Mouse (Mus musculus): ENCODE measurements around the gene Tbc1d14. TPM values are rescaled to one million over a fixed set of nuclear protein-coding genes. Genes with fewer than 3 reads are reported as not detected.

Gene Tbc1d14
- polyA plus RNA-seq, 1 experiment, result 17.3 TPM

GRCm38 (mm10) chr5:36449710-36450358, 143.2 kb downstream of the Tbc1d14 start:
- TF ChIP-seq GATA1 (IDR thresholded peaks at IDR 0.05; ENCODE audit: low read length), result no peak

- no peak for TF ChIP-seq GATA1 (IDR thresholded peaks at IDR 0.05; ENCODE audit: low read length)
Observed at GRCm38 (mm10) chr5:36447872-36448271, 145.2 kb downstream of the Tbc1d14 start.

- no peak for TF ChIP-seq GATA1 (IDR thresholded peaks at IDR 0.05; ENCODE audit: low read length)
Observed at GRCm38 (mm10) chr5:36446166-36446890, 146.7 kb downstream of the Tbc1d14 start.

GRCm38 (mm10) chr5:36445028-36445427, 148.0 kb downstream of the Tbc1d14 start:
- TF ChIP-seq GATA1 (IDR thresholded peaks at IDR 0.05; ENCODE audit: low read length), result no peak

- TF ChIP-seq GATA1 (IDR thresholded peaks at IDR 0.05; ENCODE audit: low read length), result no peak
Observed at GRCm38 (mm10) chr5:36444611-36445010, 148.5 kb downstream of the Tbc1d14 start.

DNA sequence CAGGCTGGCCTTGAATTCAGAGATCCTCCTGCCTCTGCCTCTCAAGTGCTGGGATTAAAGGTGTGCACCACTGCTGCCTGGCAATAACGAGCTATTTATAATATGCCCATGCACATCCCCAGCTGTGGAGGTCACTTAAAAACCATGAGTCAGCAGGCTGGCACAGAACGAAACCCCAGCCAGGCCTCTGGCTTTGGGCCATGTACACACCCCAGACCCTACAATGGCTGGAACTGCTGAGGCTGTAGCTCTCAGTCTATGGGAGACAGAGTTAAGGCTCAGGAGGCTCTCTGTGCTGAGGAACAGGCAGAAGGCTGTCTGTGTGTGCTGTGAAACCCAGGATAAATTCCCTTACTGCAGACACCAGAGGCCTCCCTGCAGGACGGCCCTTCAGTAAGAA, 152.3 kb downstream of the Tbc1d14 start:
- no peak for TF ChIP-seq GATA1 (IDR thresholded peaks at IDR 0.05; ENCODE audit: low read length)

Other genes with a start within 250 kb of the Tbc1d14 start
- gene Sorcs2, start 195.1 kb downstream of the Tbc1d14 start, polyA plus RNA-seq (2012), result not detected in 2 replicates
- 18.1 and 21.3 TPM in 2 replicates for gene Grpel1, start 128.3 kb downstream of the Tbc1d14 start, polyA plus RNA-seq (2012)
- 15.2 and 18.6 TPM in 2 replicates for gene Tada2b, start 109.0 kb downstream of the Tbc1d14 start, polyA plus RNA-seq (2012)
- gene Ccdc96, start 108.7 kb downstream of the Tbc1d14 start, polyA plus RNA-seq (2012), result 0.13 and 0.23 TPM in 2 replicates
- gene D5Ertd579e, start 102.7 kb upstream of the Tbc1d14 start, polyA plus RNA-seq (2012), result 4.1 and 5.3 TPM in 2 replicates
- 20.3 and 28.0 TPM in 2 replicates for gene Bloc1s4, start 155.4 kb upstream of the Tbc1d14 start, polyA plus RNA-seq (2012)
- gene Mrfap1, start 203.5 kb upstream of the Tbc1d14 start, polyA plus RNA-seq (2012), result 155 and 208 TPM in 2 replicates
- gene Man2b2, start 237.4 kb upstream of the Tbc1d14 start, polyA plus RNA-seq (2012), result 36.9 and 39.6 TPM in 2 replicates